Mouse (Mus musculus) CH12.LX (cell line): ENCODE data around the gene Erf. TPM values are rescaled to one million over a fixed set of nuclear protein-coding genes. Genes with fewer than 3 reads are reported as not detected.

Experiments used
- DNase-seq: peaks from one replicate; pipeline ENCODE4 v3.0.0-alpha.2; 2013; ENCODE audit errors: extremely low read depth
- H3K27ac ChIP-seq: 2 replicates; pipeline ENCODE4 v1.5.1; 2012; ENCODE audit warnings: low read depth, mild to moderate bottlenecking, control low read depth, moderate library complexity; ENCODE audit not compliant: insufficient read depth
- H3K27me3 ChIP-seq: replicated peaks from 2 replicates; pipeline ENCODE3; 2012; ENCODE audit warnings: inconsistent platforms
- H3K36me3 ChIP-seq, 2 experiments: replicated peaks in 1 of 2; 2 replicates each; pipeline versions ENCODE3 to v1.6.1; 2012; ENCODE audit warnings: inconsistent platforms in 1 of 2, low read length in 1 of 2, mild to moderate bottlenecking in 1 of 2, mixed read lengths in 1 of 2, moderate library complexity in 1 of 2; ENCODE audit not compliant: control insufficient read depth in 1 of 2, insufficient read depth in 1 of 2
- H3K4me1 ChIP-seq, 2 experiments: 2 replicates each; pipeline ENCODE4 v1.6.1; 2012; ENCODE audit warnings: inconsistent platforms in 1 of 2, moderate library complexity in 1 of 2; ENCODE audit not compliant: insufficient read depth in 2 of 2, control insufficient read depth in 1 of 2
- H3K4me2 ChIP-seq: 2 replicates; pipeline ENCODE4 v1.6.1; 2012; ENCODE audit warnings: low read depth, mild to moderate bottlenecking, control low read depth; ENCODE audit not compliant: poor library complexity, insufficient read depth, severe bottlenecking
- H3K4me3 ChIP-seq, 3 experiments: fragments of 150-350 bp in 1 of 3; sonication (generic) in 1 of 3; replicated peaks in 1 of 3; 2 replicates each; pipeline versions ENCODE3 to v1.5.1; 2011 to 2012; ENCODE audit warnings: low read depth in 2 of 3, low read length in 2 of 3, mild to moderate bottlenecking in 2 of 3, moderate library complexity in 2 of 3, control low read depth in 1 of 3, improper control_type of control experiment in 1 of 3, inconsistent platforms in 1 of 3, mixed read lengths in 1 of 3; ENCODE audit not compliant: poor library complexity in 1 of 3
- H3K79me2 ChIP-seq: replicated peaks from 2 replicates; pipeline ENCODE4 v1.6.1; 2012; ENCODE audit warnings: mild to moderate bottlenecking, moderate library complexity; ENCODE audit not compliant: control insufficient read depth, poor library complexity, insufficient read depth, severe bottlenecking; ENCODE audit errors: extremely low read depth
- H3K9ac ChIP-seq: 2 replicates; pipeline ENCODE4 v1.6.1; 2012; ENCODE audit warnings: low read depth, mild to moderate bottlenecking, control low read depth, moderate library complexity; ENCODE audit not compliant: insufficient read depth
- H3K9me3 ChIP-seq: replicated peaks from 2 replicates; pipeline ENCODE3; 2012; ENCODE audit warnings: low read length, inconsistent platforms, mixed read lengths
- CHD1 ChIP-seq: IDR thresholded peaks from 2 replicates; pipeline ENCODE4 v1.6.1; 2012; ENCODE audit warnings: low read depth, low read length, improper control_type of control experiment, inconsistent platforms
- CHD2 ChIP-seq: IDR thresholded peaks from 2 replicates; pipeline ENCODE4 v1.6.1; 2011; ENCODE audit warnings: low read length, improper control_type of control experiment
- CTCF ChIP-seq, 2 experiments: IDR thresholded peaks in 1 of 2; conservative IDR thresholded peaks in 1 of 2; 2 replicates each; pipeline ENCODE4 v1.5.1; 2011 to 2012; ENCODE audit warnings: low read depth in 2 of 2, low read length in 2 of 2, improper control_type of control experiment in 1 of 2, inconsistent platforms in 1 of 2, mild to moderate bottlenecking in 1 of 2, moderate library complexity in 1 of 2
- EP300 ChIP-seq: IDR thresholded peaks from 2 replicates; pipeline ENCODE4 v1.6.1; 2011; ENCODE audit warnings: low read length, improper control_type of control experiment
- ETS1 ChIP-seq: conservative IDR thresholded peaks from 2 replicates; pipeline ENCODE4 v1.6.1; 2012; ENCODE audit warnings: low read depth, mild to moderate bottlenecking, inconsistent platforms, low read length, improper control_type of control experiment, moderate library complexity
- GABPA ChIP-seq: IDR thresholded peaks from 2 replicates; pipeline ENCODE4 v1.6.1; 2012; ENCODE audit warnings: low read depth, low read length, improper control_type of control experiment, inconsistent platforms; ENCODE audit not compliant: insufficient replicate concordance
- HCFC1 ChIP-seq: IDR thresholded peaks from 2 replicates; pipeline ENCODE4 v1.6.1; 2012; ENCODE audit warnings: low read depth, mild to moderate bottlenecking, inconsistent platforms, low read length, improper control_type of control experiment
- IRF4 ChIP-seq: IDR thresholded peaks from 2 replicates; pipeline ENCODE4 v1.6.1; 2014; ENCODE audit warnings: low read depth, mild to moderate bottlenecking, inconsistent platforms, low read length, improper control_type of control experiment
- MAZ ChIP-seq: IDR thresholded peaks from 2 replicates; pipeline ENCODE4 v1.6.1; 2012; ENCODE audit warnings: low read depth, mild to moderate bottlenecking, inconsistent platforms, low read length, improper control_type of control experiment, moderate library complexity
- MEF2A ChIP-seq: IDR thresholded peaks from 2 replicates; pipeline ENCODE4 v1.6.1; 2014; ENCODE audit warnings: low read depth, mild to moderate bottlenecking, inconsistent platforms, low read length, improper control_type of control experiment, borderline replicate concordance
- MYC ChIP-seq: IDR thresholded peaks from 2 replicates; pipeline ENCODE4 v1.6.1; 2011; ENCODE audit warnings: low read depth, mild to moderate bottlenecking, improper control_type of control experiment, low read length
- NELFE ChIP-seq: IDR thresholded peaks from 2 replicates; pipeline ENCODE4 v1.6.1; 2011; ENCODE audit warnings: low read depth, low read length, improper control_type of control experiment
- PAX5 ChIP-seq: IDR thresholded peaks from 2 replicates; pipeline ENCODE4 v1.6.1; 2012; ENCODE audit warnings: low read length, inconsistent platforms, mixed read lengths
- RCOR1 ChIP-seq: conservative IDR thresholded peaks from 2 replicates; pipeline ENCODE4 v1.6.1; 2012; ENCODE audit warnings: low read depth, mild to moderate bottlenecking, inconsistent platforms, low read length, improper control_type of control experiment
- SIN3A ChIP-seq: IDR thresholded peaks from 2 replicates; pipeline ENCODE4 v1.6.1; 2012; ENCODE audit warnings: low read length, improper control_type of control experiment, inconsistent platforms
- TCF12 ChIP-seq: IDR thresholded peaks from 2 replicates; pipeline ENCODE4 v1.6.1; 2014; ENCODE audit warnings: low read depth, mild to moderate bottlenecking, inconsistent platforms, low read length, improper control_type of control experiment
- USF1 ChIP-seq: IDR thresholded peaks from 2 replicates; pipeline ENCODE4 v1.6.1; 2014; ENCODE audit warnings: low read depth, mild to moderate bottlenecking, inconsistent platforms, low read length, improper control_type of control experiment
- ZC3H11A ChIP-seq: IDR thresholded peaks from 2 replicates; pipeline ENCODE4 v1.6.1; 2012; ENCODE audit warnings: low read depth, mild to moderate bottlenecking, inconsistent platforms, low read length, improper control_type of control experiment
- ZMIZ1 ChIP-seq: IDR thresholded peaks from 2 replicates; pipeline ENCODE4 v1.6.1; 2012; ENCODE audit warnings: low read depth, mild to moderate bottlenecking, inconsistent platforms, low read length, improper control_type of control experiment
- ZNF384 ChIP-seq: IDR thresholded peaks from 2 replicates; pipeline ENCODE4 v1.6.1; 2012; ENCODE audit warnings: low read depth, low read length, improper control_type of control experiment, inconsistent platforms
- dilution Hi-C: fragments of 300-500 bp; cut with MboI; formaldehyde crosslinking; loops from 2 replicates; pipeline ENCODE4 v1.14.3; 2020; ENCODE audit warnings: low sequenced_read_pairs; ENCODE audit not compliant: extremely low pct_unique_long_range_greater_than_20kb, extremely low pct_ligation_motif_present
- in situ Hi-C: fragments of 300-500 bp; cut with MboI; formaldehyde crosslinking; loops from 3 replicates; pipeline ENCODE4 v1.14.3; 2019; ENCODE audit warnings: low sequenced_read_pairs, low pct_ligation_motif_present, low pct_unique_long_range_greater_than_20kb, mixed read lengths
- polyA plus RNA-seq: library from polyadenylated mRNA; unstranded; fragments of >175 nt; gene quantifications from 2 replicates; pipeline ENCODE4 v1.2.1, GENCODE M21; 2012; ENCODE audit warnings: low read depth; ENCODE audit not compliant: insufficient read length
- total RNA-seq, 2 experiments: library from RNA; depleted of rRNA; stranded (reverse); fragments of 300-350 nt in 1 of 2; fragments of >200 nt in 1 of 2; gene quantifications; 2 replicates each; pipeline ENCODE4 v1.2.3; 2012 to 2014

Gene Erf
- total and polyA plus RNA-seq, 3 experiments = 6.1 to 15.4 (median 13.2) TPM

GRCm38 (mm10) chr7:25195148-25195547 is 55.4 kb downstream of the Erf start:
- DNase-seq = no peak
- TF ChIP-seq TCF12 (no peak), CHD2 (no peak), ZC3H11A (no peak), MAZ (no peak), MEF2A (no peak), NELFE (no peak), RCOR1 (no peak), CTCF (conservative IDR thresholded peaks at IDR 0.05 in 1 of 2, IDR thresholded peaks at IDR 0.05 in 1 of 2; ENCODE audit: low read depth in 2 of 2, low read length in 2 of 2) (no peak), PAX5 (no peak), EP300 (no peak), CHD1 (no peak), ZMIZ1 (no peak), GABPA (no peak), HCFC1 (no peak), MYC (no peak), USF1 (no peak), ETS1 (no peak), SIN3A (no peak), IRF4 (no peak), ZNF384 (no peak)
- peaks cover 0 to under 1% of the 10 kb centered on the region in 2 experiments for H3K36me3 ChIP-seq
- in situ Hi-C loops = no loop called here
- H3K9ac ChIP-seq = no peak overlapping the region
- dilution Hi-C loops = no loop called here
- H3K4me1 ChIP-seq = peaks cover 0 to 4% of the 10 kb centered on the region in 2 experiments; a peak in 1 of 4 replicates
- H3K27ac ChIP-seq = no peak overlapping the region
- H3K4me3 ChIP-seq = no peak overlapping the region
- no peaks in the 10 kb centered on the region for H3K27me3 ChIP-seq
- H3K9me3 ChIP-seq = no peaks in the 10 kb centered on the region
- H3K4me2 ChIP-seq = no peak overlapping the region
- no peaks in the 10 kb centered on the region for H3K79me2 ChIP-seq

Other genes with a start within 250 kb of the Erf start
- 0.08 and 0.17 TPM in 2 replicates for gene Atp1a3, start 244.8 kb downstream of the Erf start, total RNA-seq (2012; rRNA removed)
- gene Atp1a3, start 244.8 kb downstream of the Erf start, total RNA-seq (2014; rRNA removed) = not detected in 2 replicates
- 0.15 and 0.24 TPM in 2 replicates for gene Atp1a3, start 244.8 kb downstream of the Erf start, polyA plus RNA-seq
- gene Grik5, start 178.4 kb downstream of the Erf start, total RNA-seq (2012; rRNA removed) = 0.88 and 2.1 TPM in 2 replicates
- gene Grik5, start 178.4 kb downstream of the Erf start, total RNA-seq (2014; rRNA removed) = 0.80 and 1.0 TPM in 2 replicates
- 1.5 and 2.0 TPM in 2 replicates for gene Grik5, start 178.4 kb downstream of the Erf start, polyA plus RNA-seq
- gene Zfp574, start 178.2 kb downstream of the Erf start, total RNA-seq (2012; rRNA removed) = 11.2 and 11.8 TPM in 2 replicates
- 2.8 and 3.4 TPM in 2 replicates for gene Zfp574, start 178.2 kb downstream of the Erf start, total RNA-seq (2014; rRNA removed)
- 11.9 and 13.3 TPM in 2 replicates for gene Zfp574, start 178.2 kb downstream of the Erf start, polyA plus RNA-seq
- gene Pou2f2, start 71.0 kb downstream of the Erf start, total RNA-seq (2012; rRNA removed) = 28.2 and 46.1 TPM in 2 replicates
- gene Pou2f2, start 71.0 kb downstream of the Erf start, total RNA-seq (2014; rRNA removed) = 7.3 and 8.9 TPM in 2 replicates
- 72.1 and 102 TPM in 2 replicates for gene Pou2f2, start 71.0 kb downstream of the Erf start, polyA plus RNA-seq
- 11.7 and 12.1 TPM in 2 replicates for gene Dedd2, start 30.1 kb downstream of the Erf start, total RNA-seq (2012; rRNA removed)
- gene Dedd2, start 30.1 kb downstream of the Erf start, total RNA-seq (2014; rRNA removed) = 10.7 and 13.9 TPM in 2 replicates
- 10.2 and 10.6 TPM in 2 replicates for gene Dedd2, start 30.1 kb downstream of the Erf start, polyA plus RNA-seq
- gene Zfp526, start 29.3 kb downstream of the Erf start, total RNA-seq (2012; rRNA removed) = 6.5 and 7.4 TPM in 2 replicates
- 2.0 and 2.2 TPM in 2 replicates for gene Zfp526, start 29.3 kb downstream of the Erf start, total RNA-seq (2014; rRNA removed)
- 6.5 and 7.0 TPM in 2 replicates for gene Zfp526, start 29.3 kb downstream of the Erf start, polyA plus RNA-seq
- 47.5 and 55.1 TPM in 2 replicates for gene Gsk3a, start 12.9 kb downstream of the Erf start, total RNA-seq (2012; rRNA removed)
- 44.1 and 45.8 TPM in 2 replicates for gene Gsk3a, start 12.9 kb downstream of the Erf start, total RNA-seq (2014; rRNA removed)
- gene Gsk3a, start 12.9 kb downstream of the Erf start, polyA plus RNA-seq = 72.2 and 76.1 TPM in 2 replicates
- 17.5 and 21.7 TPM in 2 replicates for gene Cic, start 16.9 kb upstream of the Erf start, total RNA-seq (2012; rRNA removed)
- 2.2 and 2.5 TPM in 2 replicates for gene Cic, start 16.9 kb upstream of the Erf start, total RNA-seq (2014; rRNA removed)
- 31.2 and 34.5 TPM in 2 replicates for gene Cic, start 16.9 kb upstream of the Erf start, polyA plus RNA-seq
- gene Pafah1b3, start 47.2 kb upstream of the Erf start, total RNA-seq (2012; rRNA removed) = 22.7 and 50.2 TPM in 2 replicates
- 9.7 and 17.6 TPM in 2 replicates for gene Pafah1b3, start 47.2 kb upstream of the Erf start, total RNA-seq (2014; rRNA removed)
- 5.9 TPM in 2 replicates for gene Pafah1b3, start 47.2 kb upstream of the Erf start, polyA plus RNA-seq
- gene Prr19, start 50.6 kb upstream of the Erf start, total RNA-seq (2012; rRNA removed) = not detected in 2 replicates
- not detected in 2 replicates for gene Prr19, start 50.6 kb upstream of the Erf start, total RNA-seq (2014; rRNA removed)
- not detected in 2 replicates for gene Prr19, start 50.6 kb upstream of the Erf start, polyA plus RNA-seq
- not detected in 2 replicates for gene Tmem145, start 55.3 kb upstream of the Erf start, total RNA-seq (2012; rRNA removed)
- not detected in 2 replicates for gene Tmem145, start 55.3 kb upstream of the Erf start, total RNA-seq (2014; rRNA removed)
- gene Tmem145, start 55.3 kb upstream of the Erf start, polyA plus RNA-seq = 0.10 TPM in 1 of 2 replicates, not detected in the other
- 0.92 and 1.7 TPM in 2 replicates for gene Megf8, start 66.4 kb upstream of the Erf start, total RNA-seq (2012; rRNA removed)
- 0.50 and 0.62 TPM in 2 replicates for gene Megf8, start 66.4 kb upstream of the Erf start, total RNA-seq (2014; rRNA removed)
- 1.0 and 1.2 TPM in 2 replicates for gene Megf8, start 66.4 kb upstream of the Erf start, polyA plus RNA-seq
- gene Cnfn, start 119.0 kb upstream of the Erf start, total RNA-seq (2012; rRNA removed) = not detected in 2 replicates
- not detected in 2 replicates for gene Cnfn, start 119.0 kb upstream of the Erf start, total RNA-seq (2014; rRNA removed)
- not detected in 2 replicates for gene Cnfn, start 119.0 kb upstream of the Erf start, polyA plus RNA-seq
- 2.7 and 3.4 TPM in 2 replicates for gene Lipe, start 147.9 kb upstream of the Erf start, total RNA-seq (2012; rRNA removed)
- 2.3 and 2.8 TPM in 2 replicates for gene Lipe, start 147.9 kb upstream of the Erf start, total RNA-seq (2014; rRNA removed)
- gene Lipe, start 147.9 kb upstream of the Erf start, polyA plus RNA-seq = 5.9 and 6.4 TPM in 2 replicates
- not detected in 2 replicates for gene Cxcl17, start 162.1 kb upstream of the Erf start, total RNA-seq (2012; rRNA removed)
- not detected in 2 replicates for gene Cxcl17, start 162.1 kb upstream of the Erf start, total RNA-seq (2014; rRNA removed)
- gene Cxcl17, start 162.1 kb upstream of the Erf start, polyA plus RNA-seq = not detected in 2 replicates
- 3.1 TPM in 2 replicates for gene Ceacam1, start 226.8 kb upstream of the Erf start, total RNA-seq (2012; rRNA removed)
- 4.7 and 5.9 TPM in 2 replicates for gene Ceacam1, start 226.8 kb upstream of the Erf start, total RNA-seq (2014; rRNA removed)
- 19.2 and 25.1 TPM in 2 replicates for gene Ceacam1, start 226.8 kb upstream of the Erf start, polyA plus RNA-seq